Mouse (Mus musculus) ES-Bruce4 (cell line): ENCODE measurements at regions not wholly inside any gene's neighbourhood (a gene's known extent, or its start where the extent isn't known, plus 50 kb on each side); places are given as distances from the start of the nearest gene placed in this dataset.

Experiments used
- CTCF ChIP-seq: IDR thresholded peaks from one replicate; pipeline ENCODE4 v1.8.1; 2011; ENCODE audit warnings: low read depth, low read length
- POLR2A ChIP-seq: IDR thresholded peaks from one replicate; pipeline ENCODE4 v1.8.1; 2011; ENCODE audit warnings: low read length; ENCODE audit not compliant: insufficient read depth

GRCm38 (mm10) chr13:37475804-37476203, 130.8 kb downstream of the Ly86 start:
- TF ChIP-seq POLR2A (no peak), CTCF (no peak)
